Mouse (Mus musculus) ES-Bruce4 (cell line): ENCODE measurements at regions not wholly inside any gene's neighbourhood (a gene's known extent, or its start where the extent isn't known, plus 50 kb on each side); places are given as distances from the start of the nearest gene placed in this dataset.

Experiments
- CTCF ChIP-seq: IDR thresholded peaks from one replicate; pipeline ENCODE4 v1.8.1; 2011; ENCODE audit warnings: low read depth, low read length
- EP300 ChIP-seq: IDR thresholded peaks from 2 replicates; pipeline ENCODE4 v1.6.1; 2011; ENCODE audit warnings: low read depth, low read length; ENCODE audit not compliant: insufficient read depth
- POLR2A ChIP-seq: IDR thresholded peaks from one replicate; pipeline ENCODE4 v1.8.1; 2011; ENCODE audit warnings: low read length; ENCODE audit not compliant: insufficient read depth

DNA sequence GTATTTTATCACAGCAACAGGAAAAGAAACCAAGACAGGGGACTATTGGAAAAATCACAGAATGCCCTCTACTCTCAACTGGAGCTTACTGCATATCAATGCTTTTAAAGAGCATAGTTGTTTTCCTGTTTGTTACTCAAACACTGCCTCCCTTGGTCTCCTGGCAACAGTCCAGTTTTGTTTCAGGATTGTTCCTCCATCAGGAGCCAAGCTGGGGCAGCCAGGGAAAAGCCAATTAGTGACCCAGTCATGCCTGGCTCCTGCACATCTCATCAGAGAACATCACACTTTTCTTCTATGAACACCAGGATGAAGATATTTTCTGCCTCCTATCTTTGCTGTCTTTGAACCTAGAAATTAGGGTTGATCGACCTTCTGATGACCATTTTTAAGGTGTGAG is 113.6 kb upstream of the Wscd1 start:
- TF ChIP-seq CTCF (no peak), POLR2A (no peak), EP300 (no peak)
